Mouse (Mus musculus): ENCODE results near the gene Gtdc1. TPM values are rescaled to one million over a fixed set of nuclear protein-coding genes. Genes with fewer than 3 reads are reported as not detected.
"Not testable (repeated sequence)": the region's sequence is repeated elsewhere in the genome, so short reads cannot be mapped to it uniquely, and the experiment has no call there.

Gtdc1 gene
- total RNA-seq, 1 experiment from 2014 or later: 40.5 TPM

DNA sequence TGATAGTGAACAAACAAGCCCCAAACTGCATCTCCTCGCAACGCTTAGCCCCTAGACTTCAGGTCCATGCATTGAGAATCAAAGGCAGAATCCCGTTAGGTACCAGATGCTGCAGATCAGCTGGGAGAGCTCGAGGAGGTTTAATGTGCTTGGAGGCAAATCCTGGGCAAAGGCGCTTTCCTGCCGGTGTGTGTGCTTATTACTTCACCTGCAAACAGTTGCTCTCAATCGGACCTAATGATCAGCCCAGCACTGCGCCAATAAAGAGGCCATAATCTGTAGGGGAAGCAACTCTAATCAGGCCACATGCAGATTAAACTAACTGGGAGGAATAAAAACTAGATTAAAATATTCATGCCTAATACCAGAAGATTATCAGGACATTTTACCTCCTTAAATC lies 293.5 kb downstream of the Gtdc1 start:
- no peak for ATAC-seq (replicated peaks; ENCODE audit: insufficient number of reproducible peaks, low FRiP score, low TSS enrichment, poor library complexity, severe bottlenecking)

- ATAC-seq (replicated peaks; ENCODE audit: insufficient number of reproducible peaks, low FRiP score, low TSS enrichment, poor library complexity, severe bottlenecking): no peak
These were observed 294.4 kb downstream of the Gtdc1 start for GRCm38 (mm10) chr2:44633064-44633463.

- ATAC-seq (replicated peaks; ENCODE audit: insufficient number of reproducible peaks, low FRiP score, low TSS enrichment, poor library complexity, severe bottlenecking): no peak
These were observed 294.9 kb downstream of the Gtdc1 start for GRCm38 (mm10) chr2:44632584-44632983.

DNA sequence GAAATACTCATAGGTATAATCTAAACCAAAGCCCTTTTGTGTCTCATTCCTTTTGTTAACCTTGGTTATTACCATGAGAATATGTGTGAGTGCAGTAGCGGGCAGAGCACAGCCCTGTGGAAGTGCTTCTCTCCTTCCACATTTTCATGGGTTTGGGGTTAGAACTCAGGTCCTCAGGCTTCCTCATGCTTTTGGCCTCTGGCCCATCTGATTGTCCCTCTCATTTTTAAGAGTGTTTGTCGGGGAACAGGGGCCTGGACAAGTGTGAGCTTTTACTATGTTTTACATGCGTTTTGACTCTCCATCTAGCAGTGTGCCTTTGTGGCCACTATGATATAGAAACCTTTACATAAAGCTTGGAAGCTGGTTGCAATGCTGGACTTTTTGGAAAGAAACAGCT lies 296.4 kb downstream of the Gtdc1 start:
- ATAC-seq (replicated peaks; ENCODE audit: insufficient number of reproducible peaks, low FRiP score, low TSS enrichment, poor library complexity, severe bottlenecking): no peak

DNA sequence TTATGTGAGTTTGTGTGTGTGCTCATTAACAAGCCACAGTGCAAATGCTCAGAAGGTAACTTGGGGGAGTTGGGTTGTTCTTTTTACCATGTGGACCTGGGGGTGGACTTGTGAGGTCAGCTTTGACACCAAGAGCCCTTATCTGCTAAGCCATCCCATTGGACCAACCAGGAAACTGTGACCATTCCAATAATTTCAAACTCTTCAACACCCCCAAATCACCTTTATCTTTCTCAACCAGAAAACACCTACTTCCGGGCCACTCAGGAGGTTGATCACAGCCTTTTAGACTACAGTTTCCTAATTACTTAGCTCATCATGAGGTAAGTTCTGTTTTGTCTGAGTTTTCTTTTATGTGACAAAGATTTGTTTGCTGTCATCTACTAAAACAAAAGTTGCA lies 298.7 kb downstream of the Gtdc1 start:
- ATAC-seq (replicated peaks; ENCODE audit: insufficient number of reproducible peaks, low FRiP score, low TSS enrichment, poor library complexity, severe bottlenecking): no peak

GRCm38 (mm10) chr2:44625154-44625553 lies 302.3 kb downstream of the Gtdc1 start:
- ATAC-seq (replicated peaks; ENCODE audit: insufficient number of reproducible peaks, low FRiP score, low TSS enrichment, poor library complexity, severe bottlenecking): no peak

GRCm38 (mm10) chr2:44622471-44622870 lies 305.0 kb downstream of the Gtdc1 start:
- ATAC-seq (replicated peaks; ENCODE audit: insufficient number of reproducible peaks, low FRiP score, low TSS enrichment, poor library complexity, severe bottlenecking): no peak

GRCm38 (mm10) chr2:44599653-44600052 lies 327.8 kb downstream of the Gtdc1 start:
- not testable (repeated sequence) for ATAC-seq (replicated peaks; ENCODE audit: insufficient number of reproducible peaks, low FRiP score, low TSS enrichment, poor library complexity, severe bottlenecking)

- ATAC-seq (replicated peaks; ENCODE audit: insufficient number of reproducible peaks, low FRiP score, low TSS enrichment, poor library complexity, severe bottlenecking): no peak
These were observed 333.2 kb downstream of the Gtdc1 start for GRCm38 (mm10) chr2:44594276-44594675.

DNA sequence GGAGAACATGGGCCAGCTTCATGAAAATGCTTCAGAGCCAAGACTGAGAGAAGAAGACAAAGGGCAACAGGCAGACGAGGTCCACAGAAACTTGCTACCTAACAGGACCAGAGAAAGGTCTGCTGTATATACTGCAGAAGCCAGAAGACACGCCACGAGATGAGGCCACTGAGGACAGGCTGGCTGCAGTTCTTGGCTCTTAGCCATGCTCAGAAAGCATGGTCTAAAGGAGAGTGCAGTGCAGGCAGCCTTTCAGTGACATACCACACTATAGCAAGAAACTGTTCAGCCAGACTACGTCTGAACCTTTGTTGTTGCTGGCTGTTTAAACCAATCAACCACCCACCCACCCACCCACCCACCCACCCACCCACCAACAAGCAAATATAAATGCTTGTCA lies 336.6 kb downstream of the Gtdc1 start:
- ATAC-seq (replicated peaks; ENCODE audit: insufficient number of reproducible peaks, low FRiP score, low TSS enrichment, poor library complexity, severe bottlenecking): no peak

DNA sequence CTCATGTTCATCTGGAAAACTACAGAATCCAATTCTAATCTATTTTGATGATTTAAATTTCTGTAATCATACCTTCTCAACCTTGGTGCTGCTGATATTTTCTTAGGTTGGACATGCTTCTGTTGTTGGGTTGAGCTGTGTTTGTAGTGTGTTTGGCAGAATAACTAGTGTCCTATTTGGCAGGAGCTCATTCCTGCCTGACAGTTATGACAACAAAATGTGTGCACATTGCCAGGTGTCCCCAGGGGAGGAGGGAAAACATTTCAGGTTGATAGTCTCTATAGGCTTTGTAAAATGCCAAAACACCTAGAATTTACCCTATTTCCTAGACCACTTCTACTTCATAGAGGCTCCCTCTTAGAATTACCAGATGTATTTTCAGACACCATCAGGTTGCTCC lies 343.4 kb downstream of the Gtdc1 start:
- ATAC-seq (replicated peaks; ENCODE audit: insufficient number of reproducible peaks, low FRiP score, low TSS enrichment, poor library complexity, severe bottlenecking): no peak

- no peak for ATAC-seq (replicated peaks; ENCODE audit: insufficient number of reproducible peaks, low FRiP score, low TSS enrichment, poor library complexity, severe bottlenecking)
These were observed 344.0 kb downstream of the Gtdc1 start for GRCm38 (mm10) chr2:44583491-44583890.

GRCm38 (mm10) chr2:44571810-44572209 lies 355.6 kb downstream of the Gtdc1 start:
- no peak for ATAC-seq (replicated peaks; ENCODE audit: insufficient number of reproducible peaks, low FRiP score, low TSS enrichment, poor library complexity, severe bottlenecking)

DNA sequence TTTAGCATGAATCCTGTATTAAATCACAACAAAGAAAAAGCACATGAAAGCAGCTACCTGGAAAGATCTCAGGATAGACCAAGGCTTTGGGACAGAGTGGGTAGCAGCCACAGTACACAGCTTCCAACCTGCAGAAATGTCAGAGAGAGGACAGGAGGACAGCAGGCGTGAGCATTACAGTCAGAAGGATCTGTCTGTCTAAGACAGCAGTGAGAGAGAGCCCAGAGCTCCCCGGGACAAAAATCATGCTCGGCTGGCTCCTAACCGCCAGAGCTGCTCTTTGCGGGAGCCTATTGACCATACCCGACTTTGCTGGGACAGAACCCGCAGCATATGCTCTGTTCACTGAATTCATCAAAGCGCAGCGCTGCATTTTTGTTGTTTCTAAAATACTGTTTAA lies 356.3 kb downstream of the Gtdc1 start:
- ATAC-seq (replicated peaks; ENCODE audit: insufficient number of reproducible peaks, low FRiP score, low TSS enrichment, poor library complexity, severe bottlenecking): no peak

DNA sequence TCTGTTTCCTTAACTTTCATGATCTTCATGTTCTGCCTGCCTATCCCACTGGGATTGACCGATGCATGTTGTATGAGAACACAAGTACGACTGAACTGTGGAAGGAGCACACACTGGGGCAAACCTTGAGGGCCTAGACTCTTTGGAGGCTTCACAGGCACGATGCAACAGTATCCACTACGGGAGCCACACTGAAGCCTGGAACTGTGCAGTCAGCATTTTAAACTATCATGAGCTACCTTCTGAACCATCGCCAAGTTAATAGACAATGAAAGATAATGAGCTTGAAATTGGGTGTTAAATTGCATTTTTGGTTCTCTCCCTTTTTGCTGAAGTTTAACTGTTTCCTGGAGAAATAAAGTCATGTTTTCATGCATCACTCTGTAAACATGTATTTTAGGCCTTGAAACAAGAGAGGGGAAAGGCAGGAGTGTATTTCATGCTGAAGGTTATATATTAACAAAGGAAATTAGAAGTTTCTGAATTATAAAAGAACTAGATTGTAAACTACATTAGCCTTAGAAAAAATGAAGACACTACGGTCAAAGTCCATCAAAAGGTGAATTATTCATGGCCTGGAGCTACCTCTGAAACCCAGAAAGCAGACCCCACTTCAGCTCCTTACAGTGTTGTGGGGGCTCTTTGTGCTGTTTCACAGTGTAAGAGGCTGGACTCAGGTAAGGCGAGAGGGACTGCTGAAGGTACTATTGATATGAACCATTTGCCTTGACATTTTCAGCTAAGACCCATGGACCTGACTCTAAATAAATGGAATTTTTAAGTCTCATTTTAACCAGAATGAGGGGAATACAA lies 358.1 kb downstream of the Gtdc1 start:
- ATAC-seq (replicated peaks; ENCODE audit: insufficient number of reproducible peaks, low FRiP score, low TSS enrichment, poor library complexity, severe bottlenecking): no peak

GRCm38 (mm10) chr2:44564776-44565692 lies 362.4 kb downstream of the Gtdc1 start:
- no peak for ATAC-seq (replicated peaks; ENCODE audit: insufficient number of reproducible peaks, low FRiP score, low TSS enrichment, poor library complexity, severe bottlenecking)

DNA sequence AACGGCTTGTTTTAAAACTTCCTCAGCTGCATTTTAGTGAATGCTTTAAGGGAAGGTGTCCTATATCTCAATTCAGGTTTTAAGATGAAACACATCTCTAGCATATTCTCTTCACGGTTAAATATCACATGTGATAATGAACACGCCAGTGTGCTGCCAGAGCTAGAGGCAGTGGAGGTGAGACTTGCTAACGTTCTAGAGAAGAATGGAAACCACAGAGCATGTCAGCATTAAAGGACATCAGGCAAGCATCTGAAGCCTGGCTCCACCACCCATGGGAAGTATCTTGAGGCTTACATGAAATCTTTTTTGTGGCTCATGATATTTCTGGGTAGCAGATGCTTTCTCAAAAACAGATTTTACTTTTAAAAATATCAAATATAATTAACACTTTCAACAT lies 365.7 kb downstream of the Gtdc1 start:
- ATAC-seq (replicated peaks; ENCODE audit: insufficient number of reproducible peaks, low FRiP score, low TSS enrichment, poor library complexity, severe bottlenecking): no peak

DNA sequence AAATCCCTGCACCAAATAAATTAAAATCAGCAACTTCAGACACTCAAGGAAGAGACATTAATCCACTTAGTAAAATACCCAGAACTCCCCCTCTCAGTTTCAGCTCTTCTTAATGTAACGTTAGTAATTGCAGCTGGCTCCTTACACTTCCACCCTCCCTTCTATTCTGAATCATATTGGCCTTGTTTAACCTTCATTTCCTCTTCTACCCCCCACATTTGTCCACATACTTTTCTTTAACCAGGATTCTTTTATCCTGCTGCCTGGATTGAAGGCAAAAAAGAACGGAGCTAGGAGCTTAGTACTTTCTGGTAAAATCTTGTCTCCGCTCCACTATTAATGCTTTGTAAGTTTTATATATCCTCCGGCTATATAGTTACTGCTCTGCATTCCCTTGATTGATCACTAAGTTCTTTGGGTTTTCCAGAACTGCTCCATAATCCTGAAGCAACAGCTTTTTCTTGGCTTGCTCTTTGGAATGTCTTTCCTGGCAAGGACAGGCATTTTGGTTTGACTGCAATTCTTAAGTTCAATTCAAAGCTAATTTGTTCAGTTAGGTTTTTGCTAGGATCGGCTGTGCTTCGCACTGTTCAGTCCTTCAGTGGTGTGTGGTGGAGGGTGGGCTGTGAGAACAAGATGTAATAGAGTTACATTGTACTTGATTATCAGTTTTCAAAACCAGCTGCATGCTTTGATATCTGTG lies 368.1 kb downstream of the Gtdc1 start:
- ATAC-seq (replicated peaks; ENCODE audit: insufficient number of reproducible peaks, low FRiP score, low TSS enrichment, poor library complexity, severe bottlenecking): no peak

- no peak for ATAC-seq (replicated peaks; ENCODE audit: insufficient number of reproducible peaks, low FRiP score, low TSS enrichment, poor library complexity, severe bottlenecking)
These were observed 369.7 kb downstream of the Gtdc1 start for GRCm38 (mm10) chr2:44557669-44558281.

Data from monocyte, adult 5-6 weeks (primary cell).